Mouse (Mus musculus) erythroid progenitor cell, adult 5-6 weeks (primary cell): ENCODE results near the gene Mthfsl. TPM values are rescaled to one million over a fixed set of nuclear protein-coding genes. Genes with fewer than 3 reads are reported as not detected.
"Not testable (repeated sequence)": the region's sequence is repeated elsewhere in the genome, so short reads cannot be mapped to it uniquely, and the experiment has no call there.

Source experiments
- ATAC-seq: replicated peaks from 2 replicates; pipeline ENCODE4 v1.8.0; 2016; ENCODE audit warnings: moderate number of reproducible peaks, mild to moderate bottlenecking, moderate TSS enrichment, inconsistent platforms; ENCODE audit not compliant: poor library complexity, low FRiP score, severe bottlenecking
- total RNA-seq, 2 experiments: library from RNA; stranded (forward) in 1 of 2; stranded (reverse) in 1 of 2; fragments of 150-400 nt in 1 of 2; fragments of 186-747, 209-891 nt in 1 of 2; gene quantifications; 2 replicates each; pipeline versions ENCODE4 v1.2.3 to v1.2.4; 2015 to 2017; ENCODE audit warnings: low replicate concordance in 2 of 2

Gene Mthfsl
- 10.9 and 19.1 TPM in 2 replicates for total RNA-seq (2015; ENCODE audit: low replicate concordance)
- total RNA-seq (2017; ENCODE audit: low replicate concordance), result 0.91 and 1.4 TPM in 2 replicates

DNA sequence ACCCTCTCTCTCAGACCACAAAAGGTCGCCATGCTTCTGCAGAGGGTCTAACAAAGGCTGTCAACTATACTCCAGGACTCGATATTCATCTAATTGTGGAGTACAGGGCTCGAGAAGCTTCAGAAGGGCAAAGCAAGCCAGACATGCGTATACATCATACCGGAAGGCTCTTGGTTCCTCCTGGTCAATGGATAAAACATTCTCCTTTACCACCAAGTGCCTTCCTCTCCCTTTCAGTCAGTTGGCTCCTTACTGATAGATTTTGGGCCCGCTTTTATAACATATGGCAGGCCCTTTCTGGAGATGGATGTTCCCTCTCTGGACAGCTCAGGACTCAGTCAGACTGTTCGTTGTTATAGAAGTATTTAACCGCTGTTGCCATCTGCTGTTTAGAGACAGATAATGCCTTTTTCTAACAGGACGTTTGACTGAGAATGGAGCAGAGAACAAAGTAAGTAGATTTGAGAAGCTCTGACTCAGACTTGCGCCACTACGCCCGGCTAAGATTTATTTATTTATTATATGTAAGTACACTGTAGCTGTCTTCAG is at the start of gene Mthfsl:
TSS of gene Mthfsl (minus strand) at position 308 of the 549 bp plus-strand sequence.
- ATAC-seq, result peak; percentile 55

DNA sequence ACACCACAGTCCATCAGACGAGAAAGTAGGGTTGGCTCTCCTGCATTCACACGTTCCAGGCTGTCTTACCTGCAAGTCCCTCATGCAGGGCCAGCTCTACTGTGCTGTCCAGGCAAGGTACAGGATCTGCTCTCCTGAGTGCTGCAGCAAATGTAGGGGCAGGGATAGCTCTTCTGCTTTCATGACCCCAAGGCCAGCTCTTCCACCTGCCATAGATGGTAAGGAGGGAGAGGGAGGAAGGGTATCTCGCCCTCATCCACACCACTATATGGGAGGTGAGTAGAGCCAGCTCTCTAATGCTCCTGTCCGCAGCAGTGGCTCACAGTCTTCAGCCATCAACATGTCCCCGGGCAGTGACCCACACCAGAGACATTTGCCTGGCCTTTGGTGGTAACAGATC is 49.4 kb upstream of the Mthfsl start:
- ATAC-seq, result not testable (repeated sequence)

DNA sequence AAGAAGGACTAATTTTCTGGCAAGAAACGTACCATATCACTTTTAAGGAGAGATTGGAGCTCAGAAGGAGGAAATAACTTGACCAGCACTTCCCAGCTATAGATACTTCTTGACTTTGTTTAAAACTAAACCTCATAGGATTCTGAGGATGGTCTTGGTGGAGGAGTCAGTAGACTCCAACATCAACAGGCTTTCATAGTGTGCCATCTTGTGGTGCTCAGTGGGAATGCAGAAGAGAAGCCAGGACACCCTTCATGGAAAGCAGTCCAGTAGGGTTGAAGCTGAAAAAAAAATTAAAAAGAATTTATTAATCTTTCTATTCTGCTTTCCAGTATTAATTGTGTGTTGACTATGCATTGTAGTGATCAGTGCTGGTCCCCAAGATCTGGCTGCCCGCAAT is 26.6 kb upstream of the Mthfsl start:
- ATAC-seq, result not testable (repeated sequence)

DNA sequence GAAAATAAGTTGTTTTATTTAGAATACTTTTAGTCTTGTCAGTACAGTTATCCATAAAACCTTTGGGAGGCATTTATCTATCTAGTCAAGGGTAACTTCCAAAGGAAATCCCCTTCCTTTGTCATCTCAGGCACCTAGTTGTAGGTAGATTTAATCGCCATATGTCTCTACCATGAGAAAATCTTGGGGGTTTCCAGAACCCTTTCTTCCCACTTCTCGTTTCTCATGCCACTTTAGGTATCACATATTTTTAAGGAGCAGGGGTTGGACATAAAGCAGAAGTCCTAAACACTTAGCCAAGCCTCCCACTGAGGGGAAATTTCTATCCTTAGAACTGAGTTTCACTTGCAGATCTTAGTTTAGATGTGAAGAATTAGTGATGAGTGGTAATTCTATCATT is 25.9 kb upstream of the Mthfsl start:
- not testable (repeated sequence) for ATAC-seq

DNA sequence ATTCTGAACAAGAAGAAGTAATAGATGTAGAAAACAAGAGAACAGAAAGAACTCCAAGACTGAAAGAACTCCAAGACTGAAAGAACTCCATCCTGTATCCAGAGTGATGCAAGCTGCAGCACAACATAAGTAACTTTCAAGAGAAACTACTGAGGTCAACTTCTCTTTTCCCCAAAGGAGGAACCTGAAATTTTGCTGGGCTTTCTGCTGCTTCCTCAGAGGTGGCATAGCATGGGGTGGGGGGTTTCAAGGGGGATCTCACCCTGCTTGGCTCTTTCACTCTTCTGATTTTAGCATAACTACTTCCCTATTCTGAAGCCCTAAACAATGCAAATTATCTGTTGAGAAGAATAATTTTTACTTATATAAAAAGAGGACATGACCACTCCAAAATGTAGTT is 15.2 kb upstream of the Mthfsl start:
- ATAC-seq, result not testable (repeated sequence)

DNA sequence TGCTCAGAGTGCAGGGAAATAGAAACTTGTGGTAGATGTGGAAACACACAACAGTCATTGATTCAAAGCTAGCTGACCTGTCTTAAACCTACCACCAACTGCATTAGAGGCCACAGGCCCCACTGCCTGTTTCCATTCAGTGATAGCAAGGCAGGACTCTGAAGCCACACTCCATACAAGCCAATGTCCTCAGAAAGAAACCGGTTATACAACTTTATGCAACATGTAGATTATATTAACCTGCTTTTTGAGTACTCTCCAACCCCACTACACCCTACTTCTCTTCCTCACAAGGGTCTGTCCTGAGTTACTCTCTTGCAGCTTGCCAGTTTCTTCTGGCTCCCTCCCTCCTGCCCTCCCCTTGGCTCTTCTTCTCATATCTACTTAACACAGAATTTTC is 13.1 kb upstream of the Mthfsl start:
- not testable (repeated sequence) for ATAC-seq

DNA sequence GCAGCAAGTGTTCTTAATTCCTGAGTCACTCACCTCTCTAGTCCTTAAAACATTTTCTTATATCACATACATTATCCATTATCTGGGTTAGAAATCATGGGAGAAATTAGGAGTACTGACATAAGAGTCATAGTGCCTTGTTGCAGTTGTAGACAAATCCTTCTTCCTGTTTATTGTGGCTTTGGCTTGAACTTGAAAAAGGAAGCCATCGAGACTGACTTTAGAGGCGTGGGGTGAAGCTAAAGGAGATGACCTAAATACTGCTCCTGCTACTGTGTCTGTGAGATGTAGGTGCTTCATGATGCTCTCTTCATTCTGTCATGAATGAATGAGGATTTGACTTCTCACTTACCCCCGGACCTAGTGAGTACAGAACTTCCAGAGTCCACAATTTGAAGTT is 12.2 kb upstream of the Mthfsl start:
- not testable (repeated sequence) for ATAC-seq

DNA sequence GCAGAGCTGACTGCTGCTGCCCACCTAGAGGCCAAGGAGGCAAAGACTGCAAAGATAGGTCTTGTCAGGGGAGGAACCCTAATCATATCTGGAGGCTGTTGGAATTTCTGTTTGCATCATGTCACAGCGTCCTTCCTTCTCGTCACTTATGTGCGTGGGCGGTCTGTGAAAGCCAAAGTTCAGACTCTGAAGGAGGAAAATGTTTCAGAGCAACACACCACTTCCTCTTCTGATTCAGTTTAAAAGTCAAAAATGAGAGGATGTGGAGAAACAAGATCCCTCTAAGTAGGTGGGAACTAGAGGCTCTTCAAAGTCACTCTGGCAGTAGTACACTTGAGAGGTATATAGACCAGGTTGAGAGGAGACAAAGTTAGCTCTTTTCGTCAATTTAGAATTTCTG is 11.6 kb upstream of the Mthfsl start, which contains the start of gene Bcl2a1d:
TSS of gene Bcl2a1d (minus strand) at position 187 of the 400 bp plus-strand sequence.
- ATAC-seq, result not testable (repeated sequence)

DNA sequence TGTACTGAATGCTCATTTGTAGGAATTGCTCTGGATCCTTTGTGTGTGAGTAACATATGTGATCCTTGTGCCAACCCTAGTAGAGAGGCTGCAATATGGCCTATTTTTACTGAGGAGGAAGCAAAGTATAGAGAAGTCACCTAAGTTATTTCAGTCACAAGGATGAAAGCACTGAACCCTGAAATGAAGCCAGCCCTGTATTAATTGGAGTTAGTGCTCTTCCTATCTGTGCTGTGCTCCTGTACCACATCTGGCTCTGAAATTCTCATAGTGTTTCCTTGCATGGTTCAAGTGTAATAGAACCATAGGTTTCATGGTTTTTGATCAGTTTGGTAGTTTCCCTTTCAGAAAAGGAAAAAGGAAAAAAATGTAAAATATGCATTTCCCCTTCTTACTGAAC is 8.2 kb upstream of the Mthfsl start:
- not testable (repeated sequence) for ATAC-seq

DNA sequence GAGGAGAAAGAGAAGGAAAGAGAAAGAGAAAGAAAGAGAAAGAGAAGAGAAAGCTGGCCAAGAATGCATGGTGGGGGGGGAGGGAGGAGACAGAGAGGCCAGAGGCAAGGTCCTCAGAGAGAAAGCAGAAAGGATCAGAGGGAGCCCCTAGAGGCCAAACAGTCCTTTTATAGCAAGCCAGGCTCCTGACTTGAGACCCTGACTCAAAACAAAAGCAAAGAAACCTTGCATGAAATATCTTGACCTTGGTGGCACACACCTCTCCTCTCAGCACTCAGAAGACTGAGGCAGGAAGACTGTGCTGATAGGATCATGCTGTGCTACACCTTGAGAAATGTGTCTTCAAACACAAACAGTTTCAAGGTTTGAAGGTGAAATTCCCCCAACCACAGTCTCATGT is 1.5 kb upstream of the Mthfsl start:
- ATAC-seq, result not testable (repeated sequence)

DNA sequence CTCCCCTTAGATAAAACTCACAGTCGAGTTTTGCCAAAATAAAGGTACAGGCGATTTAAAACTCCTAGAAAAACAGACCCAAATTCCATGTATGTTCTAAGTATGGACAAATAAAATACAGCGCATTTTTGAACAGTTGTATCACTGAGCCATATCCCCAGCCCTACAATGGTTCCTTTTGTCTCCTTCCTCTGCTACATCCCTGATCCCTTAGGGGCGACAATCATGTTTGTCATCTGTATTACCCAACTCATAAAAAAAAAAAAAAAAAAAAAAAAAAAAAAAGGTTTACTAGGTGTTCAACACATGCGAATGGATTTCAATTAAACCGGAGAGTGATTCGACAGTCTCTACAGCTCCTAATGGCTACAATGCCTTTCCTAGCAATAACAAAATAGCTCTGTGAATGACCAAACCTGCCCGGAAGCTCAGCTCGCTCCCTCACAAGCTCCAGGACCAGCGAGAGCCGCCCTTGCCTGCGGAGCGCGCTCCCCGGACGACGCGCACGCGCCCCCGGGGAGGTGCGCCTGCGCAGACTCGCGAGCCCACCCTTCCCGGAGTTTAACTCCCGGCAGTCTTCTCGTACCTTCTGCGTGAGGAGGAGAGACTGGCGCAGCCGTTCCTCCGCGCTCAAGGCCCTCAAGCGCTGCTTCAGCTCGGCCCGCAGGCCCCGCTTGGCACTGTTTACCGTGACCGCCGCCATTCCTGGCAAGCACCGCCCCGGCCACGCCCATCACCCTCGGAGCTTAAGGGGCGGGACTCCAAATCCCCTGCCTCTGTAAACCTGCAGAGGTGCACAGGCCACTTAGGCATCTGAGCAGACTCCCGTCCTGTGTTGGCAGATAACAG is 799 bp downstream of the Mthfsl start:
- peak; percentile 94 for ATAC-seq

DNA sequence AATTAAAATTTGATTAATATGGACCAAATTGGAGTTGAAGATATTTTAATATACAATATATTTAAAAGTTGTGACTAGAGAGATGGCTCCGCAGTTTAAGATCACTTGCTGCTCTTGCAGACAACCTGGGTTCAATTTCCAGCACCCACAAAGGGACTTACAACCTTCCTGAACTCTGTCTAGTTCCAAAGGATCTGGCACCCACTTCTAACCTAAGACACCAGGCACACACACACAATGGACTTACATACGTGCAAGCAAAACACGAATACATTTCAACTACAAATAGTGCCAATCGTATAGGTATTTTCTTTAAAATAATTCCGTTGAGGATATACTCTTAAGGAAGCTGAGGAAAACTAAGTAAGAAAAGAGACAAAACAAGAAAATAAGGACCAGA is 1.5 kb downstream of the Mthfsl start:
- ATAC-seq, result not testable (repeated sequence)

DNA sequence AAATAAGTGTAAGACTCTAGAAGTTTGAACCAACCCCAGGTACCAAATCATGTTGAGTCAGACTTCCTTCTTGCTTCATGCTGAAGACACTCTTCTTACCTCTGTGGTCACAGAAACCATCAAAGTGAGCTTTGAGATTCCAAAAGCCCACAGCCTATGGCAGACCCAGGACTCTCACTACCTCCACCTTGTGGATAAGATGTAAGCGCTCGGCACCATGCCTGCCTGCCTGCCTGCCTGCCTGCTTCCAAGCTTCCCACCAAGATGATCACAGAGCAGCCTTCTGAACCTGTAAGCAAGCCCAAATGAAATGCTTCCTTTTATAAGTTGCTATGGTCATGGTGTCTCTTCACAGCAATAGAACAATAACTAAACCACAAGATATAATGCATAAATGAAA is 2.0 kb downstream of the Mthfsl start:
- peak; percentile 60; the same call in 1 of the 2 replicates for ATAC-seq

DNA sequence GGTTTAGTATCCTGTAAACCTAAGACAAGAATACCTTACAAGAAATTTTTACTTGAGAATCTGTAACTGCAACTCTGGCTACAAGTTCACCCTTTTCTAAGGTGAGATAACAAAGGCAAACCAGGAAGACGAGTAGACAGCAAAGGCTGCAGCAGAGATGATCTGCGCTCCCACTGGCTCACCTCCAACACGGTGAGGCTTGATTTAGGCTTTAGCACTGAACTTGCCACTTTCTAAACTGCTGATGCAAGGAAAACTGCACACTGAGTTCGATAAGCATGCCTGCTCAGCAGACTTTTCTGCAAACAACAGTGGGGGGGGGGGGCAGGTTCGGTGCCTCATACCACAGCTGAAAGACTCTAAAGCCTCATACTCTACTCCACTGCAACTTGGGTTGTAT is 5.6 kb downstream of the Mthfsl start:
- not testable (repeated sequence) for ATAC-seq

DNA sequence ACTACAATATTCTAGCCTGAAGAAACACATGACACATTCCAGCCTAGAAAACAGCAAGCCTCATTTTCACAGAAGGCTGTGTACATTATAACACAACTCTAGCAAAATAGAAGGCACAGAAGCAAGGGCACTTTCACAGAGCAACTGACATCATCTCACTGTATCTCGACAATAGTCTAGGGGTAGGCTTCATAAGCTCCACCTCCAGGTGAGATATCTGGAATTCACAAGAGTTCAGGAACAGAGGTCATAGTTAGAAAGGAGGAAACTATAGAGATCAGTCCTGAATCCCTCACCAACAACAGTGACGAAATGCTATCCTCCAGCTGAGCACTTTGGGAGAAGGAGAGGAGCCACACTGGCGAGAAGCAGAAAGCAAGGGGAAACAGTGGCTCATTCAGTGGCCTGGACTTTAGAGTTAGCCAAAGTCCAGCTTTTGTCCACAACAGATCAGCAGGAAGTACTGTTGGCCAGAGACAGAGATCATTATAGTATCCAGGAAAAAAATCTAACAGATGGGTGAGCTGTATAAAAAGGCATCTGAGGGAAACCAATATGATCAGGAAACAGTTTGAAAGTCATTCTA is 7.8 kb downstream of the Mthfsl start:
- not testable (repeated sequence) for ATAC-seq

DNA sequence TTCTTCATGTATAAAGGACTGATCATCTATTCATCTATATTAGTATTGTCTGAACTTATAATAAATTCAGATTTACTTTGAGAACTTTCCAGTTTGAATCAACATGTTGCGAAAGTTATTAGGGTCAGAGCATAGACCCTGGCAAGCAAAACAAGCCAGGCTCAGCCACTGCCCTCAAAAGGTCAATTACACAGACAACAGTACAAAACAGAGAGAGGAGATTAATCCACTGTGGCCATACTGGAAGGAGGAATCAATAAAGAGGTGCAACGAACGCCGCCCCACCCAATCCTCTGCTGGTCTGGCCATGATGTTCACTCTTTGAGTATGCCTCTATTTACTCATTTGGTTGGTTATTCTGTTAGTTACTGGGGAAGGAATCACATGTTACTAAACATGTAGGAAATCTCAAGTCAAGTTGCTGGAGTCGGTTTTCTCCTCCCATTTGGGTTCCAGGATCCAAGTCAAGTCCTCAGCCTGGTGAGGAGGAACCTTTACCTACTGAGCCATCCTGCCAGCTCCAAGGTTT is 9.1 kb downstream of the Mthfsl start:
- not testable (repeated sequence) for ATAC-seq

DNA sequence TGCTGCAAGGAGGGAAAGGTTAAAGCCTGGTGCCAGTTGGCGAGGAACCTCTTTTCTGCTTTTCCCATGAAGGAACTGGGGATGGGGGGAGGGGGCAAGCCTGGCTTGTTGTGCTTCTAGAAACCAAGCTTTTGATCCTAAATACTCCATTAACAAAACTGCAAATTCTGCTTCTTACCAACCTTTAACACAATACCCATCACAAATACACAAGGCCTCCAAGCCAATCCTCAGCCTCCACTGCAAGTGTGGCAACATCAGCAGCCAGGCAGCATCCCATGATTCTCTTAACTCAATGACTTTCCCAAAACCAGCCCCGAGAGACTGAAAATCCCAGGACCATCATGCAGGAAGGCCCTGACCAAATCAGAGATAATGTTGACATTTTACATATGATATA is 9.7 kb downstream of the Mthfsl start:
- not testable (repeated sequence) for ATAC-seq

DNA sequence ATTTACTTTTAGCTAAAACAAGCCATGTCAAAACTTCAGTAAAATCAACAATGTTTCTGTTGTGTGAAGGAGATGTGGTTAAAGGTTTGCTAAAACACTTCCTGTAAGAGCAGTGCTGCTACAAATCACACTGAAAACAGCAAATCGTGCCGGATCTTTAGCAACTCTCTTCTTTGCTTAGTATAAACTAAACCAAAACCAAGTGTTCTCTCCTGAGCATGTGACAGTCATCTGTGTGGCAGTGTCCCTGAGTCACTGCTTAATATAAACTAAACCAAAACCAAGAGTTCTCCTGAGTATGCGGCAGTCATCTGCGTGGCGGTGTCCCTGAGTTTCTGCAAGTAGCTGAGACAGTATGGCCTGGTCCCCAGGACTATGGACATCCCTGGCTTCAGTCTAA is 10.3 kb downstream of the Mthfsl start:
- not testable (repeated sequence) for ATAC-seq

DNA sequence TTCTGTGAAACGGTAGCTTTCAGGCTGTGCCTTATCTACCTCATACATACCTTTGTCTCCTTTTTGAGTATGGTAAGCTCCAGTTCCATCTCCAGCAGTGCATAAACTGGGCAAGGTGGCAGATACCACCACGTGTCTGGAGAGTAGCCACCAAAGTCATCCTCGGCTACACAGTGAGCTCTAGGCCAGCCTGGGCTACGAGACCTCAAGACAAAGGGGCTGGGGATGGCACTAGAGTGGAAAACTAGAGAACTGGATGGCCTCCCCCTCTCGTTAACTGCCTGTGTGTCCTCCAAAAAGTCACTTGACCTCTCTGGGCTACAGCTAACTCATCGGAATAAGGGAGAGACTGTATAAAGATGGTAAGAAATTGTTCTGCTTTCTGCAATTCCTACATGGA is 10.8 kb downstream of the Mthfsl start:
- ATAC-seq, result no peak

DNA sequence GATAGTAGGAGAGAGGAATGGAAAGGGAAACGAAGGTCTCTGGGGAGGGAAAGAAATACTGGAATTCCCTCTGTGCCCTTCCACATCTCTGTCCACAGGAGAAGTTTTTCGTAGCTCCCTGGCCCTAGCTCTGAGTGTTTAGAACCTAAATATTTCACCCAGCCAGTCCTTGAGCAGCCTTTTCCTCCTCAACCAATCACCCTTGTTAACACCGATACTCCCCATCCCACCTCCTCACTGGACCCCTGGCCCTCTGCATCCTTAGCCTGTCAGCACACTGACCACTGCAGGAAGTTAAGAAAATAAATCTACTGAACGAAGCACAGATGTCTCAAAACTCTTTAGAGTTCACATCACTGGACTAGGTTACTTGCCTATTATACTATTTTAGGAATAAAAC is 13.4 kb downstream of the Mthfsl start:
- ATAC-seq, result no peak
